Mouse (Mus musculus): ENCODE data around the gene Fam185a. TPM values are rescaled to one million over a fixed set of nuclear protein-coding genes. Genes with fewer than 3 reads are reported as not detected.

Gene Fam185a
- polyA plus RNA-seq, 1 experiment from 2014 or later, result 4.9 TPM

- H3K4me1 ChIP-seq (replicated peaks; ENCODE audit: insufficient read depth, low read length), result no peaks in the 10 kb centered on the region; the same call in 1 of the 2 replicates
- no peaks in the 10 kb centered on the region for H3K36me3 ChIP-seq (ENCODE audit: insufficient read depth, low read length)
- no peak for ATAC-seq (replicated peaks; ENCODE audit: low FRiP score, low read depth)
- WGBS, result 61% methylated on average over 6 of the region's 6 CpGs
- no peaks in the 10 kb centered on the region for H3K9me3 ChIP-seq (replicated peaks; ENCODE audit: low read length)
- DNase-seq (ENCODE audit: low spot score), result no peak
- H3K4me2 ChIP-seq (ENCODE audit: low read length), result no peak overlapping the region
- no peak overlapping the region for H3K27ac ChIP-seq
- no peak for TF ChIP-seq CTCF (IDR thresholded peaks at IDR 0.05; ENCODE audit: low read depth)
- H3K27me3 ChIP-seq (ENCODE audit: insufficient read depth, low read length), result no peaks in the 10 kb centered on the region
- H3K4me3 ChIP-seq (replicated peaks; ENCODE audit: low read depth, low read length), result no peak overlapping the region
- no peak overlapping the region for H3K9ac ChIP-seq (ENCODE audit: low read depth, low read length)
Measured at GRCm38 (mm10) chr5:21496321-21496720, 71.6 kb downstream of the Fam185a start.

DNA sequence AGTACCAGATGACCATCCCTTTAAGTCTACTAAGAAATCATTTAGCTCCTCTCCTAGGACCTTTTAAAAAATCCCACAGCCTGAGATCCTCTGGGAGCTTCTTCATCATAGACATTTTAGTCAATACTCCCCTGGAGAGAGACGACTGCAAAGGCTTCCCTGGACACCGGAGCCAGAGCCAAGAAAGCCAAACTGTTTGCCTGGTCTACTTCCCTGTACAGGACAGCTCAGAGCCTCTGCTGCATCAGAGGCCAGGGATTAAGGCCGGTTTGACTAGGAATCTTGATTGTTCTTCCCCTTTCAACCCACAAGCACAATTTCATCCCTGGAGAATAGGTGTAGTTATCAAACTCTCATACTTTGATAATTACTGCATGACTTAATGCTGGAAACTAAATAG is 72.1 kb downstream of the Fam185a start:
- Histone ChIP-seq H3K36me3 (ENCODE audit: insufficient read depth, low read length) (no peaks in the 10 kb centered on the region), H3K27ac (no peak overlapping the region), H3K9me3 (replicated peaks; ENCODE audit: low read length) (no peaks in the 10 kb centered on the region), H3K4me3 (replicated peaks; ENCODE audit: low read depth, low read length) (no peak overlapping the region), H3K9ac (ENCODE audit: low read depth, low read length) (no peak overlapping the region), H3K4me2 (ENCODE audit: low read length) (no peak overlapping the region), H3K27me3 (ENCODE audit: insufficient read depth, low read length) (no peaks in the 10 kb centered on the region), H3K4me1 (replicated peaks; ENCODE audit: insufficient read depth, low read length) (no peaks in the 10 kb centered on the region; the same call in 1 of the 2 replicates)
- TF ChIP-seq CTCF (IDR thresholded peaks at IDR 0.05; ENCODE audit: low read depth), result no peak
- no peak for DNase-seq (ENCODE audit: low spot score)
- no peak for ATAC-seq (replicated peaks; ENCODE audit: low FRiP score, low read depth)
- WGBS, result 67% methylated on average over 3 of the region's 3 CpGs

DNA sequence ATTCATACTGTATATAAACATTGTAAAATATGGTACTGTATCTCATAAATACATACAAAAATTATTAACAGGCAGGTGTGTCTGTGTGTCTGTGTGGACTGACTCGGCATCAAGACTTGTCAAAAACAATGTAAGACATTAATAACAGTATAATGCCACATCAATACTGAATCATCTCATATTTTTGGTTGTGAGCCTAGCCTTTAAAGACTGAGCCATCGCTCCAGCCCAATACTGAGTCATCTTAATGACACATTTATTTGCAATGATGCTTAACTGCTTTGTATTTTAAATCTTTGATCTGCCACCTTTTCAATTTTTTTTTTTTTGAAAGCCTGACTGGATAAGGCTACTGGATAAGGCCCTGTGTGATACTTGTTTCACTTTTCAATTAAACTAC is 73.7 kb downstream of the Fam185a start:
- no peak for TF ChIP-seq CTCF (IDR thresholded peaks at IDR 0.05; ENCODE audit: low read depth)

GRCm38 (mm10) chr5:21498925-21499324 is 74.2 kb downstream of the Fam185a start:
- DNase-seq (ENCODE audit: low spot score) (no peak), ATAC-seq (replicated peaks; ENCODE audit: low FRiP score, low read depth) (no peak)
- no peak overlapping the region for H3K9ac ChIP-seq (ENCODE audit: low read depth, low read length)
- no peaks in the 10 kb centered on the region for H3K27me3 ChIP-seq (ENCODE audit: insufficient read depth, low read length)
- no peak overlapping the region for H3K4me3 ChIP-seq (replicated peaks; ENCODE audit: low read depth, low read length)
- H3K4me1 ChIP-seq (replicated peaks; ENCODE audit: insufficient read depth, low read length), result no peaks in the 10 kb centered on the region; the same call in 1 of the 2 replicates
- no peaks in the 10 kb centered on the region for H3K36me3 ChIP-seq (ENCODE audit: insufficient read depth, low read length)
- no peaks in the 10 kb centered on the region for H3K9me3 ChIP-seq (replicated peaks; ENCODE audit: low read length)
- H3K27ac ChIP-seq, result no peak overlapping the region
- no peak for TF ChIP-seq CTCF (IDR thresholded peaks at IDR 0.05; ENCODE audit: low read depth)
- no peak overlapping the region for H3K4me2 ChIP-seq (ENCODE audit: low read length)
- 64% methylated on average over 11 of the region's 11 CpGs for WGBS

More for the DNA sequence above, 73.7 kb downstream of the Fam185a start:
- DNase-seq (ENCODE audit: low spot score) (no peak), ATAC-seq (replicated peaks; ENCODE audit: low FRiP score, low read depth) (no peak)
- no peaks in the 10 kb centered on the region; the same call in 1 of the 2 replicates for H3K4me1 ChIP-seq (replicated peaks; ENCODE audit: insufficient read depth, low read length)
- H3K27me3 ChIP-seq (ENCODE audit: insufficient read depth, low read length), result no peaks in the 10 kb centered on the region
- H3K4me3 ChIP-seq (replicated peaks; ENCODE audit: low read depth, low read length), result no peak overlapping the region
- H3K36me3 ChIP-seq (ENCODE audit: insufficient read depth, low read length), result no peaks in the 10 kb centered on the region
- no peak overlapping the region for H3K9ac ChIP-seq (ENCODE audit: low read depth, low read length)
- H3K4me2 ChIP-seq (ENCODE audit: low read length), result no peak overlapping the region
- no peaks in the 10 kb centered on the region for H3K9me3 ChIP-seq (replicated peaks; ENCODE audit: low read length)
- WGBS, result 93% methylated on average over 2 of the region's 2 CpGs
- no peak overlapping the region for H3K27ac ChIP-seq

DNA sequence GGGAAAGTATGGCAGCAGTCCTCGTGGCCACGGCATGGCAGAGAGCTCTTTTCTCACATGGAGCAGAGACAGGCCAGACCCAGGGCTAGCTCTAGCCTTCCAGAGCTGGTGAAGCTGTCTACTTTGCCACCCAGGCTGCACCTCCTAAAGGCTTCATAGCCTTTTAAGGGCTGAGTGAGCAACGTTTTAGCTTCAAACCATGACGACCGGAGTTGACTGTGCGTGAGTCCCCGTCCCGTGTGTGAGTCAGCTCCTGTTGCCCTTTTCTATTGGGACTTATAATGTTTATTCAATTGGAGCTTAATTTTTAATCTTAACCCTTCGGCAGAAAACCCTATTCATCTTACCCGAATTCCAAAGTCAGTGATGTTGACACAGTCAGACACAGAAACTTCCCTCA is 75.4 kb downstream of the Fam185a start:
- H3K9ac ChIP-seq (ENCODE audit: low read depth, low read length), result no peak overlapping the region
- no peaks in the 10 kb centered on the region for H3K27me3 ChIP-seq (ENCODE audit: insufficient read depth, low read length)
- ATAC-seq (replicated peaks; ENCODE audit: low FRiP score, low read depth), result no peak
- H3K36me3 ChIP-seq (ENCODE audit: insufficient read depth, low read length), result no peaks in the 10 kb centered on the region
- no peak overlapping the region for H3K4me2 ChIP-seq (ENCODE audit: low read length)
- TF ChIP-seq CTCF (IDR thresholded peaks at IDR 0.05; ENCODE audit: low read depth), result no peak
- H3K4me3 ChIP-seq (replicated peaks; ENCODE audit: low read depth, low read length), result no peak overlapping the region
- no peaks in the 10 kb centered on the region; the same call in 1 of the 2 replicates for H3K4me1 ChIP-seq (replicated peaks; ENCODE audit: insufficient read depth, low read length)
- no peak overlapping the region for H3K27ac ChIP-seq
- DNase-seq (ENCODE audit: low spot score), result no peak
- WGBS, result 55% methylated on average over 10 of the region's 10 CpGs
- no peaks in the 10 kb centered on the region for H3K9me3 ChIP-seq (replicated peaks; ENCODE audit: low read length)

DNA sequence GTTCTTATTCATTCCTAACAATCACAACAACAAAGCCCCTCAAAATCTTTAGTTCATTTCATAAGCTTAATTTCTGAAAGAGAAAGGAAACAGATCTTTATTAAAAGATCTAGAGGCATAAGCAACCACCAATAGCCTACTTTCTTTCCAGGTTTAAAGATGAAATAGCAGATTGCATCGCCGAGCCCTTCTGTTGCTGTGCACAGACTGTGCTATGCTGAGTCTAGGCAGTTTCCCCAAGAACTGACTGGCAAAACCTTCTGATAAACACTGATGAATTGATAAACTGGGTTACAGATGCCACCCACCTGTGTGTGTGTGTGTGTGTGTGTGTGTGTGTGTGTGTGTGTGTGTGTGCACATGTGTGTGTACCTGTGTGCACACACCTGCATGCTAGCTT is 76.2 kb downstream of the Fam185a start:
- H3K4me3 ChIP-seq (replicated peaks; ENCODE audit: low read depth, low read length), result no peak overlapping the region
- H3K4me1 ChIP-seq (replicated peaks; ENCODE audit: insufficient read depth, low read length), result no peaks in the 10 kb centered on the region; the same call in 1 of the 2 replicates
- ATAC-seq (replicated peaks; ENCODE audit: low FRiP score, low read depth) (no peak), DNase-seq (ENCODE audit: low spot score) (no peak)
- H3K27me3 ChIP-seq (ENCODE audit: insufficient read depth, low read length), result no peaks in the 10 kb centered on the region
- no peak overlapping the region for H3K27ac ChIP-seq
- no peaks in the 10 kb centered on the region for H3K9me3 ChIP-seq (replicated peaks; ENCODE audit: low read length)
- no peaks in the 10 kb centered on the region for H3K36me3 ChIP-seq (ENCODE audit: insufficient read depth, low read length)
- H3K9ac ChIP-seq (ENCODE audit: low read depth, low read length), result no peak overlapping the region
- H3K4me2 ChIP-seq (ENCODE audit: low read length), result no peak overlapping the region
- no peak for TF ChIP-seq CTCF (IDR thresholded peaks at IDR 0.05; ENCODE audit: low read depth)
- WGBS, result 80% methylated on average over 2 of the region's 2 CpGs

All from kidney, postnatal 0 days (tissue).